Mouse (Mus musculus) megakaryocyte-erythroid progenitor cell, adult 5-6 weeks (primary cell): Measurements from ENCODE around the gene Nanos2. TPM values are rescaled to one million over a fixed set of nuclear protein-coding genes. Genes with fewer than 3 reads are reported as not detected.

Experiments used
- ATAC-seq: replicated peaks from 2 replicates; pipeline ENCODE4 v1.8.0; 2016; ENCODE audit warnings: mild to moderate bottlenecking, inconsistent platforms; ENCODE audit not compliant: severe bottlenecking, poor library complexity, low FRiP score, low TSS enrichment
- total RNA-seq, 2 experiments: library from RNA; stranded (forward) in 1 of 2; stranded (reverse) in 1 of 2; fragments of 200-1000, 215-1000 nt in 1 of 2; fragments of >200 nt in 1 of 2; fragmentation: Nextera tagmentation in 1 of 2; gene quantifications; 2 replicates each; pipeline ENCODE4 v1.2.3; 2014 to 2017

Nanos2 gene
- total RNA-seq, 2 experiments from 2014 or later = not detected

GRCm38 (mm10) chr7:19012025-19012621 is 24.9 kb downstream of the Nanos2 start:
- ATAC-seq = 0 out of 2 replicates have a peak, but pooled peaks have one; percentile 31

GRCm38 (mm10) chr7:19012882-19013281 is 25.7 kb downstream of the Nanos2 start:
- no peak for ATAC-seq

GRCm38 (mm10) chr7:19014452-19014851 is 27.3 kb downstream of the Nanos2 start:
- no peak for ATAC-seq

GRCm38 (mm10) chr7:19016042-19016441 is 28.8 kb downstream of the Nanos2 start:
- ATAC-seq = no peak

DNA sequence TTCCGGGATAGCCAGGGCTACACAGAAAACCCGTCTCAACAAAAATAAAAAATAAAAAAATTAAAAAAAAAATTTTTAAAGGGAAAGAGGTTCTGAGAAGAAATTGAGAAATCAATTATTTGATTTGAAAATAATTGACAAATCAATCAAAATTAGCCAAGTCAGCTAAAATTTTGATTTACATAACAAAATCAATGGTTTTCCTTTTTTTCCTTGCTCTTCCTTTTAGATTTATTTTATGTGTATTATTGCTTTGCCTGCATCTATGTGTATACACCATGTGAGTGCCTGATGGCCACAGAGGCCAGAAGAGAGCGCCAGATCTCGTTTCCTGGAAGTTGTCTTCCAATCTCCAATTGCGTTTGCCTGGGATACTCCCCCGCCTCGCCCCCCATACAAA is 30.7 kb downstream of the Nanos2 start:
- ATAC-seq = no peak

DNA sequence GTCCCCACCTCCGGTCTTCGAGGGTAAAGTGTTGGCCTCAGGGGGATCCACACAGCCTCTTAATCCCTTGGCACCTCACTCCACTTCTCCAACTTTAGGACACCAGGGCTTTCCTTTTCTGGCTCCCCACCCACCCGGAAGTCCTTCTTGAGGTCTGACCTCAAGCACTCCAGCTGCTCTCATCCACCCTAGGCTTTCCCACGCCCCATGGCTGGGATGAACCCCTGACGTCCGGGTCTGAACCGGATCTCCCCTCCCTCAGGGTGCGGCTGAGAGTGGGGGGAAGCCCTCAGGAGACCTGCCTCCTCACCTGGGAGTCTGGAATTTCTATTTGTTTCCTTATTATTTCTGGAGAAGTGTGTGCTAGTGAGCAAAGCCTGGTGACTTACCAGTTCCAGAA is 33.8 kb downstream of the Nanos2 start:
- no peak for ATAC-seq

DNA sequence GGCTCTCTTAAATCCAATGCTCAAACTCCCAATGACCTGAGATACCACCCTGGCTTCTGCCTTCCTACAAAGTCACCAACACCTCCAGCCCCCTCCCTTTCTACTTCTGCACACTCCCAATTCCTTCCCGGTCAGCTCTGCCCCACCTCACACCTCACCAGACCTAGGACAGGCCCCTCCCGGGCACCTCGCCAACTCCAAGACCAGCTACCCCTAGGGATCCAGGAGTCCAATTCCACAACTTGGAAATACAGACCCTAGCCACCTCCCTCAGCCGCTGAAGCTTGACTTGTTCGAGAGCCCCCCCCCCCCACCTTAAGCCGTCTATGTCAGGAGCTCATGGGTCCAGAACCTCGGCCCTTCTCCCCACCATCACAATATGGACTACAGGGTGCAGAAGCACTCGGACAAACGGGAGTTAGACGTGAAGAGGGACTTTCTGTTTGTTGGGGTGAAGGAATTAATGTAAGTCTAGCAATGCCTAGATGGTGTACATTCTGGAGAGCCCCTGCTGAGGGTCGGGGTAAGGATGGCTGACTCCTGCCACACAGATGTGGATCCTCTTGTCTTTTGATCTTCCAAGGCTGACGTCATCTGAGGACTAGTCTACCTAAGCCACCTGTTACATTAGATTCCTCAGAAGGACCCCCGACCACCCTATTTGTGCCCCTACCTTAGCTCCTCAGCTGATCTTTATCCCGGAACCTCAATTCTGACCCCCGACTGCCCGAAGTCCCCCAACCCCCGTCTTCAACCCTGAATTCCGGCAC is 35.2 kb downstream of the Nanos2 start:
- ATAC-seq = no peak

GRCm38 (mm10) chr7:19023357-19023814 is 36.2 kb downstream of the Nanos2 start, which contains the start of gene Foxa3:
TSS of gene Foxa3 (minus strand) at chr7:19023538.
- peak; percentile 20; the same call in 1 of the 2 replicates for ATAC-seq

GRCm38 (mm10) chr7:19024096-19024506 is 36.9 kb downstream of the Nanos2 start, which contains the start of gene Sympk:
TSS of gene Sympk (plus strand) at chr7:19024377.
- ATAC-seq = peak; percentile 84

GRCm38 (mm10) chr7:19024581-19025255 is 37.5 kb downstream of the Nanos2 start:
- peak; percentile 28 for ATAC-seq

- ATAC-seq = no peak
Measured at GRCm38 (mm10) chr7:19028067-19028466, 40.9 kb downstream of the Nanos2 start.

- peak; percentile 82 for ATAC-seq
Measured at GRCm38 (mm10) chr7:19029084-19029653, 42.0 kb downstream of the Nanos2 start.

GRCm38 (mm10) chr7:19031641-19032040 is 44.4 kb downstream of the Nanos2 start:
- ATAC-seq = no peak

Other genes with a start within 250 kb of the Nanos2 start
- not detected in 2 replicates for gene Psg19, start 188.9 kb upstream of the Nanos2 start, total RNA-seq (2014; fragmentation: Nextera tagmentation)
- gene Psg19, start 188.9 kb upstream of the Nanos2 start, total RNA-seq (2017) = not detected in 2 replicates
- gene Psg17, start 165.8 kb upstream of the Nanos2 start, total RNA-seq (2014; fragmentation: Nextera tagmentation) = not detected in 2 replicates
- 0.70 and 0.95 TPM in 2 replicates for gene Psg17, start 165.8 kb upstream of the Nanos2 start, total RNA-seq (2017)
- gene Mill2, start 147.4 kb upstream of the Nanos2 start, total RNA-seq (2014; fragmentation: Nextera tagmentation) = 1.4 TPM in 1 of 2 replicates, not detected in the other
- gene Mill2, start 147.4 kb upstream of the Nanos2 start, total RNA-seq (2017) = 2.0 TPM in 1 of 2 replicates, not detected in the other
- gene Pglyrp1, start 116.1 kb upstream of the Nanos2 start, total RNA-seq (2014; fragmentation: Nextera tagmentation) = 1.9 and 43.9 TPM in 2 replicates
- gene Pglyrp1, start 116.1 kb upstream of the Nanos2 start, total RNA-seq (2017) = 0.61 and 2.2 TPM in 2 replicates
- 23.6 and 42.3 TPM in 2 replicates for gene Ccdc61, start 77.0 kb upstream of the Nanos2 start, total RNA-seq (2014; fragmentation: Nextera tagmentation)
- 6.8 and 13.3 TPM in 2 replicates for gene Ccdc61, start 77.0 kb upstream of the Nanos2 start, total RNA-seq (2017)
- not detected in 2 replicates for gene Nova2, start 61.5 kb upstream of the Nanos2 start, total RNA-seq (2014; fragmentation: Nextera tagmentation)
- not detected in 2 replicates for gene Nova2, start 61.5 kb upstream of the Nanos2 start, total RNA-seq (2017)
- gene Mypop, start 3.8 kb downstream of the Nanos2 start, total RNA-seq (2014; fragmentation: Nextera tagmentation) = not detected in 2 replicates
- gene Mypop, start 3.8 kb downstream of the Nanos2 start, total RNA-seq (2017) = 0.23 and 2.0 TPM in 2 replicates
- gene Irf2bp1, start 16.6 kb downstream of the Nanos2 start, total RNA-seq (2014; fragmentation: Nextera tagmentation) = 23.8 TPM in 2 replicates
- 12.3 and 12.7 TPM in 2 replicates for gene Irf2bp1, start 16.6 kb downstream of the Nanos2 start, total RNA-seq (2017)
- gene Foxa3, start 36.1 kb downstream of the Nanos2 start, total RNA-seq (2014; fragmentation: Nextera tagmentation) = not detected in 2 replicates
- not detected in 2 replicates for gene Foxa3, start 36.1 kb downstream of the Nanos2 start, total RNA-seq (2017)
- gene Sympk, start 37.0 kb downstream of the Nanos2 start, total RNA-seq (2014; fragmentation: Nextera tagmentation) = 73.9 and 91.0 TPM in 2 replicates
- gene Sympk, start 37.0 kb downstream of the Nanos2 start, total RNA-seq (2017) = 35.3 and 52.2 TPM in 2 replicates
- not detected in 2 replicates for gene Rsph6a, start 67.3 kb downstream of the Nanos2 start, total RNA-seq (2014; fragmentation: Nextera tagmentation)
- gene Rsph6a, start 67.3 kb downstream of the Nanos2 start, total RNA-seq (2017) = not detected in 2 replicates
- 28.5 and 29.2 TPM in 2 replicates for gene Dmwd, start 88.8 kb downstream of the Nanos2 start, total RNA-seq (2014; fragmentation: Nextera tagmentation)
- gene Dmwd, start 88.8 kb downstream of the Nanos2 start, total RNA-seq (2017) = 7.7 and 10.6 TPM in 2 replicates
- 15.1 and 19.8 TPM in 2 replicates for gene Dmpk, start 96.4 kb downstream of the Nanos2 start, total RNA-seq (2014; fragmentation: Nextera tagmentation)
- gene Dmpk, start 96.4 kb downstream of the Nanos2 start, total RNA-seq (2017) = 3.9 and 7.5 TPM in 2 replicates
- gene Six5, start 107.2 kb downstream of the Nanos2 start, total RNA-seq (2014; fragmentation: Nextera tagmentation) = 8.9 and 10.1 TPM in 2 replicates
- gene Six5, start 107.2 kb downstream of the Nanos2 start, total RNA-seq (2017) = 2.1 and 2.2 TPM in 2 replicates
- gene Gm4969, start 131.0 kb downstream of the Nanos2 start, total RNA-seq (2014; fragmentation: Nextera tagmentation) = 0.22 and 0.35 TPM in 2 replicates
- gene Gm4969, start 131.0 kb downstream of the Nanos2 start, total RNA-seq (2017) = 0.65 TPM in 1 of 2 replicates, not detected in the other
- 6.3 and 8.6 TPM in 2 replicates for gene Fbxo46, start 132.5 kb downstream of the Nanos2 start, total RNA-seq (2014; fragmentation: Nextera tagmentation)
- gene Fbxo46, start 132.5 kb downstream of the Nanos2 start, total RNA-seq (2017) = 6.1 and 7.8 TPM in 2 replicates
- gene Qpctl, start 161.9 kb downstream of the Nanos2 start, total RNA-seq (2014; fragmentation: Nextera tagmentation) = 2.4 and 5.1 TPM in 2 replicates
- gene Qpctl, start 161.9 kb downstream of the Nanos2 start, total RNA-seq (2017) = 1.1 and 5.5 TPM in 2 replicates
- 146 and 165 TPM in 2 replicates for gene Snrpd2, start 162.3 kb downstream of the Nanos2 start, total RNA-seq (2014; fragmentation: Nextera tagmentation)
- gene Snrpd2, start 162.3 kb downstream of the Nanos2 start, total RNA-seq (2017) = 80.7 and 93.4 TPM in 2 replicates
- not detected in 2 replicates for gene Gipr, start 178.7 kb downstream of the Nanos2 start, total RNA-seq (2014; fragmentation: Nextera tagmentation)
- 0.95 TPM in 1 of 2 replicates, not detected in the other for gene Gipr, start 178.7 kb downstream of the Nanos2 start, total RNA-seq (2017)
- 4.8 and 11.4 TPM in 2 replicates for gene Eml2, start 189.0 kb downstream of the Nanos2 start, total RNA-seq (2014; fragmentation: Nextera tagmentation)
- gene Eml2, start 189.0 kb downstream of the Nanos2 start, total RNA-seq (2017) = 4.8 and 6.6 TPM in 2 replicates
- gene Gpr4, start 225.1 kb downstream of the Nanos2 start, total RNA-seq (2014; fragmentation: Nextera tagmentation) = 0.64 TPM in 1 of 2 replicates, not detected in the other
- not detected in 2 replicates for gene Gpr4, start 225.1 kb downstream of the Nanos2 start, total RNA-seq (2017)
- 22.3 and 22.6 TPM in 2 replicates for gene Opa3, start 240.9 kb downstream of the Nanos2 start, total RNA-seq (2014; fragmentation: Nextera tagmentation)
- 17.1 and 21.2 TPM in 2 replicates for gene Opa3, start 240.9 kb downstream of the Nanos2 start, total RNA-seq (2017)